Mouse (Mus musculus): Measurements from ENCODE around the gene Anapc15.

DNA sequence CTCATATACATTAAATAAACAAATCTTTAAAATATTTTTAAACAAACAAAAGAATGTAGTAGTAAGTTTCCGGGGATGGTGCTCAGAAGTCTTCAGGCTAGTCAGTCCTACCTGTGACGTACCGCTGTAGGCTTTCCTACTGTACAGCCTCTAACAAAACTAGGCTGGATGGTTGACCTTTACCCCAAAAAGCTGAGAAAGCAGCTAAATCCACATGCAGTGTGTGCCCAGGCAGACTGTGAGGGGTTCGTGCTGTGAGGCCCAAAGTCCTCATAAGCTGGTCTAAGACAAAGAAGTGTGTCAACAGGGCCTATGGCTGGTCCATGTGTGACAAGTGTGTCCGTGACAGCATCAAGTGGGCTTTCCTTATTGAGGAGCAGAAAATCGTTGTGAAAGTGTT, 10.7 kb upstream of the Anapc15 start:
- TF ChIP-seq POLR2A (IDR thresholded peaks at IDR 0.05; ENCODE audit: insufficient read depth, low read length): no peak
- TF ChIP-seq CTCF (IDR thresholded peaks at IDR 0.05; ENCODE audit: low read depth, low read length): no peak

All from ES-Bruce4 (cell line).